Mouse (Mus musculus): ENCODE measurements around the gene Krtap29-1.

The Krtap29-1 gene

GRCm38 (mm10) chr11:99978953-99979352, at the start of gene Krtap29-1:
Gene Krtap29-1 (minus strand): TSS chr11:99979053.
- no peak for DNase-seq (ENCODE audit: low spot score in 2 of 2)

GRCm38 (mm10) chr11:100021438-100021837, 42.6 kb upstream of the Krtap29-1 start:
- DNase-seq (ENCODE audit: low spot score in 2 of 2) = no peak

GRCm38 (mm10) chr11:100019466-100019865, 40.6 kb upstream of the Krtap29-1 start:
- no peak for DNase-seq (ENCODE audit: low spot score in 2 of 2)

DNA sequence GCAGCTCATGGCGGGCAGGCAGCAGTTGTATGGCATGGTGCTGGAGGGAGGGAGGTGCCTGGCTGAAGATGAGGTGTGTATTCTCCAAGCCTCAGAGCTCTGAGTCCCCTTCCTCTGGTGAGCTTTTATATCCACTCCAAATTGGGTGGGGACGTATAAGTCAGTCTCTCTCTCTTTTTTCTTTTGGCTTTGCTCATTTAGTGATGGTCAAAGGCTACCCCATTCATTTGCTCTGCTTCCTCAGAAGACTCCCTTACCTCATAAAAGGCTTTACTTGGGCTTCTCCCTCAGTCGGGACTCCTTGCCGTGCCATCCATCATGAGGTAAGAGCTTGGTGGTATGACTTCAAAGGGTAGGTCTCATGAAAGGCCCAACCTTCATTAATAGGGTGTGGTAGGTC, 37.3 kb upstream of the Krtap29-1 start, which contains the start of gene Krt33a:
Krt33a (minus strand) TSS at position 101 of the 400 bp plus-strand sequence.
- no peak for DNase-seq (ENCODE audit: low spot score in 2 of 2)

- no peak for DNase-seq (ENCODE audit: low spot score in 2 of 2)
Observed at GRCm38 (mm10) chr11:100013691-100014171, 34.9 kb upstream of the Krtap29-1 start.

- no peak for DNase-seq (ENCODE audit: low spot score in 2 of 2)
Observed at GRCm38 (mm10) chr11:100010682-100011081, 31.8 kb upstream of the Krtap29-1 start.

DNA sequence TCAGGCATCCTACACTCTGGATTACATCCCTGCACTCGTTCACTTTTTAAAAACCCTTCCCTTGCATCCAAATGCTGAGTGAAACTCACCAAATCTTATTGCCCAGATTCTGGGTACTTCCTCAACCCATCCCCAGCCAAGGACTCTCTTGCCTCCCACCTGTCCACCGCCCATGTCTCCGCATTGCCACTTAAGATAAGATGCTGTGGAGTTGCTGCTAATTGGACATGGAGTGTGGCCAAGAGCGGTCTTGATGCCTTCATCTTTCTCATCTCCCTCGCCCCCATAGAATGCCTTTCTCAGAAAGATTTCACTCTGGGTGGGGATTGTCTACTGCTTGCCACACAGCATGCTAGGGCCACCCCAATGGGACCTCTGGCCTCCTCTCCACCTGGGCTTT, 29.5 kb upstream of the Krtap29-1 start:
- no peak for DNase-seq (ENCODE audit: low spot score in 2 of 2)

DNA sequence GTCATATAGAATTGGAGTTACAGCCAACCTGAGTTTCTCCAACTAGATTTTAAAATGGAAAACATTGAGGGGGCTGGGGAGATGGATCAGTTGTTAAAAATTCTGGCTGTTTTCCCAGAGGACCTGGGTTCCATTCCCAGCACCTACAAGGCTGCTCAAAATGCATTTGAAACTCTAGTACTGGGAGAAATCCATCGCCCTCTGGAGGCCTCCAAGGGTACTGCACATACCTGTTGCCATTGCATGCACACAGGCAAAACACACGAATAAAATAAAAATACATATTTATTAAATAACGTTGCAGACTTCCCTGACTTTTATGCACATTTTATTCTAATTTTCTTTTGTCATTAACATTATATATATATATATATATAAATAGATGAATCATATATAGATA, 27.8 kb upstream of the Krtap29-1 start:
- no peak for DNase-seq (ENCODE audit: low spot score in 2 of 2)

DNA sequence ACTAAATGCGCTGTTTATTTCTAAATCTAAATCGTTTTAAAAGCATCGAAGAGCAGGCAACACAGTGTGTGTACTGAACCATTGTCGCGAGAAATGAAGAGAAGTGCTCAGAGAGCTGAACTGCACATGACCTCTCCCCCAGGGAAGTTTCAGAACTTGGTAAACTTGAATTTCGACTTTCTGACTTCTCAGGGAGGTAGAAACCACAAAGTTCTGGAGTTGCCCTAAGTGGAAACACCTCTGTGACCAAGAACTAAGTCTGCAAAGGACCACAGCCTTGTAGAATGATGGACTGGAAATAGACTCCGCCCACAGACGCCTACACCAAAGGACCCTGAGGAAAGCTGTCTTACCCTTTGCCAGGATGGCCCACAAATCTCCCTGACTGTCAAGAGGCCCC, 27.1 kb upstream of the Krtap29-1 start:
- no peak for DNase-seq (ENCODE audit: low spot score in 2 of 2)

DNA sequence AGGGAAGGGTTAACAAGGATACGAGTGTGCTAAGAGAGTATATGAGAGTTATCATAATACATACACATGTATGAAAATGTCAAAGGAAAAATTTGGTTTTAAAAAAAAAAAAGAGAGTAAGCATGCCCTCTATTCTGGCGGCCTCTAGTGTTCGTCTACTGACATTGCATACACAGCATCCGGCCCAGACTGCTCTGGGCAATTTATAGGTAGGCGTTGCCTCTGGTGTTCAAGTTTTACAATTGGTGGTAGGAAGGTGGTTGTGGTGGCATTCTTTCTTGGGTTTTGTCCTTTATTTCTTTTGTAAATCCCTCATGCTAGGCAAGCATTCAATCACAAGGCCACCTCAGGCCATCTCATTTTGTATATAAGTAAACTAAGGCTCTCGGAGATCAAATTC, 26.0 kb upstream of the Krtap29-1 start:
- DNase-seq (ENCODE audit: low spot score in 2 of 2) = no peak

DNA sequence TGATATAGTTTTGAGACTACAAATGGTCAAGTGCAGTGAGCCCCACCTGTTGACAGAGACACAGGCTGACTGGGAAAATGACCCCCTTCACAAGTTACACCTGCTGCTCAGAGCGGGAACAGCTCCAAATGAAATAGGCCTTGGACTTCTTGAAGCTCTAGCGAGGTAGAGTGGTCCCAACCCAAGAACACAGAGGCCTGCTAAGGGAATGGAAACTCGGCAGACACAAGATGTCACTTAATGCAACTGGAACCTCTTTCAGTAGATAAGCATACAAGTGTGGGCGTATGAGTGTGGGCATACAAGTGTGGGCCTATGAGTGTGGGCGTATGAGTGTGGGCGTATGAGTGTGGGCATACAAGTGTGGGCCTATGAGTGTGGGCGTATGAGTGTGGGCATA, 20.2 kb upstream of the Krtap29-1 start:
- DNase-seq (ENCODE audit: low spot score in 2 of 2) = no peak

DNA sequence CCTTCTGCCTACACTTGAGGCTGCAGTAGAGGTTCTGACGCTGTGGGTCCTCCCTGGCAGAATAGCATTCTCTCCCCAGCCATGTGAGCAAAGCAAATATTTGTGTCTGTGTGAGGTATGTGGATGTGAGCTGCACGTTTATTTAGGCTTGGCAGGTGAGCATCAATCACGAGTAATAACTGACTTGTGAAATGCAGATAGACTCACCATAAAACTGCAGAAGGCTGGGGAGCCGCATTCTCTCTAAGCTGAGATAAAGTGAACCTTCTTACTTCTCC, 15.5 kb upstream of the Krtap29-1 start:
- DNase-seq (ENCODE audit: low spot score in 2 of 2) = no peak

- DNase-seq (ENCODE audit: low spot score in 2 of 2) = no peak
Observed at GRCm38 (mm10) chr11:99993620-99994383, 14.9 kb upstream of the Krtap29-1 start, which contains the start of gene Krtap17-1. Gene Krtap17-1 (minus strand): TSS chr11:99993994.

DNA sequence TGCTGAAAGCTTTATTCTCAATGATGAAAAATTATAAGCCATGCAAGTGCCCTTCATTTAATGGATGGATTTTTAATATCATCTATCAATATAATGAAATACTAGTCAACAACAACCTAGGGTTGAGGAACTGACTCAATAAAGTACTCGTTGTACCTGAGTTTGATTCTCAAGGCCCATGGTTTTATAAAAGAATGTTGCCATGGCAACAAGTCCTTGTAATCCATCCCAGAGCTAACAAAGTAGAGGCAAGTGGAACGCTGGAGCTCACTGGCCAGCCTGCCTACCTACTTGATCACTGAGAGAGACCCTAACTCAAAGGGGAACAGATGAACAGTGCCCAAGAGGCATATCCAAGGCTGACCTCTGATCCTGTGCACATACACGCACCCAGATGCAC, 11.7 kb upstream of the Krtap29-1 start:
- DNase-seq (ENCODE audit: low spot score in 2 of 2) = no peak

DNA sequence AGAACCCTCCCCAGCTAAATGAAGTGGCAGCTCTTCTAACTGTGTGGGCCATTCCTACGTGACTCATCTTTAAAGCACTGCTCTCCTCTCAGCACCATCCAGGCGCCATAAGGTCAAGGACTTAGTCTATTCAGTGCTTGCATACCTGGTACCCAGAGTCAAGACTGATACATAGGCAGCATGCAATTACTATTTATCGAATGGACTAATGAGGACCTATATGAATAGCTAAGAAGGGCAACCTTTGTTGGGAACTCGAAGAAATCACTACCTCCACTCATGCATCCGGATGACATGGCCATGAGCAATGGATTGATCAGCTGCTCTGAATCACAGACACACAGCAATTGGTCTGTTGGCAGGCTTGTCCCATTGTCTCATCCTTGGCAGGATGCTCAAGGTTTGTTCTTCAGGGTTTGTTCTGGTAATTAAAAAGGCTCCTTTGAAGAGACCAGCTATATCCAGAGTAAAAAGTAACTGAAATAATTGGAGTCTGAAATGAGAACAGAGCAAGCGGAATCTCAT, 11.1 kb upstream of the Krtap29-1 start:
- no peak for DNase-seq (ENCODE audit: low spot score in 2 of 2)

DNA sequence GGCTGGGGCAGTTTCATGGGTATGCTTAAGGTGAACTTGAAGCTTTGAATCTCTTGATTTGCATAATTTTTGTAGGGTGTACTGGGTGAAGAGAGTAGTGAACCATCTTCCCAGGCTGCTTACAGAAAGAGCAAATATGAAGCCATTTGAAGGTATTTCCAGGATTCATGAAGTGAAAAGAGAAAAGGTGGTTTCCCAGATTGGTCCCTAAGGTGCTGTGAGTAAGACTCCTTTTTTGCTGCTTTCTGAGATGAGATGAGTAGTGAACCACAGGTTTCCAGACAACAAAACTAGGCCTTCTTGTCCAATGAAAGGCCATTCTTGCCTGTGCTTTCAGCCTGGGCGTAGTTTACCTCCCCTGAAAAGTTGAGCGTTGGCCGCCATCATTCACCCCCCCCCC, 9.7 kb upstream of the Krtap29-1 start:
- no peak for DNase-seq (ENCODE audit: low spot score in 2 of 2)

- no peak for DNase-seq (ENCODE audit: low spot score in 2 of 2)
Observed at GRCm38 (mm10) chr11:99986180-99986647, 7.4 kb upstream of the Krtap29-1 start, which contains the start of gene Krtap16-1. Gene Krtap16-1 (minus strand): TSS chr11:99986597.

DNA sequence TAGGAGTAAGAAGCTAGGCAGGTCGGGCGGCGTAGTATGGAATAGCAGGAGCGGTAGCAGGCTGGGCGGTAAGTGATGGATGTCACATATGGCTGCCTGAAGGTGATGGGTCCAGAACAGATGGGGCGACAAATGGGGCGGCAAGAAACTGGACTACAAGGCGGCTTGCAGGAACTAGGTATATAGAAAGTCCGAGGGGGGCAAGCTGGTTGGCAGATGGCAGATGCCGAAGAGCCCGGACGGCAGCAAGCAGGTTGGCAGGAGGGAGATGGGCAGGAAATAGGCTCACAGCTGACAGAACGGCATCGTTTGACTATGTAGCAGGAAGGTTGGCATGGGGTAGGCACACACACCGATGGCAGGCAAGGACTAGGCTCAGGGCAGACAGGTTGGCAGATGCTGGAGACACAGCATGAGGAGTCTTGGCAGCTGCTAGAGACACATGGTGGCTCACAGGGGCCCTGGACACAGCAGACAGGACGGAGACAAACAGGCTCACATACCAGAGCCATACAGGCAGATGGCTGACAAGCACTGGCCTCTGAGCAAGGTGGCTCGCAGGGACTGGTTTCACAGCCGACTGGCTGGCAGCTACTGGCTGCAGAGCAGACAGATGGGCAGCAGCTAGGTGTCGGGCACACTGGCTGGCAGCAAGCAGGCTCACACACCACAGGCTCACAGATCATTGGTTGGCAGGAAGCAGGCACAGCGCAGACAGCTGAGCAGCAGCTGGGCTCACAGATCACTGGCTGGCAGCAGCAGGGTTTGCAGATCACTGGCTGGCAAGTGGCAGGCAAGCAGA, 6.6 kb upstream of the Krtap29-1 start:
- DNase-seq (ENCODE audit: low spot score in 2 of 2) = no peak

GRCm38 (mm10) chr11:99983442-99983841, 4.6 kb upstream of the Krtap29-1 start:
- DNase-seq (ENCODE audit: low spot score in 2 of 2) = no peak

DNA sequence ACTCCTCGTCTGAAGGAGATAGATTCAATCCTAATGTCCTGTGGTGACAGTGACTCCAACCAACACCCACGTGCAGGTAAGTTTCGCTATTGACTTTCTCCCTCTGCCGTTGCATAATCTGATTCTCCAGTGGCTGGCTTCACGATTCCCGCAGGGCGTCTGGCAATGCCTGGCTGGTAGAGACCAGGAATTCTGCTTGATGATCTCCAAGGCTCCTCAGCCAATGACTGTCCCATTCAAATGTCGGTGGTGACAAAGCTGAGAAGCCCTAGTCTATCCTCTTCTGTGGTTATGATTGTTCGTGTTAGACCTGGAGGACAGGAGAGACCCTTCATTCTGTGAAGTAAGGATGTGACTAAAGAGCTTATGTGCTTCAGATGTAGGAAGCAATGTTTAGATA, 3.9 kb upstream of the Krtap29-1 start:
- DNase-seq (ENCODE audit: low spot score in 2 of 2) = no peak

DNA sequence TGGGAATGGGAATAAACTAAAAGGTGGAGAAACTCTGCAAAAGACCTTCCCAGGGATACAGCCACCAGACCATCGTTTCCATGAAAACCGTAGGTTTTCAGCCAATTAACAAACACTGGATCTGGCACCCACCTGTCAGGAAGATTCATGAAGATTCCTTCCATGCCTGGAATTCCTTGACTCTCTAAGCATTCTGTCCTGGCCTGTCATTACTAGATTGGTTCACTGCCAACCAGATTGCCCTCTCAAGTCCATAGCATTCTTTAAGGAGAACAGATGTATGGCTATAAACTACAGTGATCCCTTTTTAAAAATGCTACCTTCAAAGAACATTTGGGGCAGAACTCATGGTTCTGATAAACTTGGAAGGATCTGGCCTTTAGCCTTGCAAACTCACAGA, 12.9 kb downstream of the Krtap29-1 start:
- no peak for DNase-seq (ENCODE audit: low spot score in 2 of 2)

- no peak for DNase-seq (ENCODE audit: low spot score in 2 of 2)
Observed at GRCm38 (mm10) chr11:99964213-99964612, 14.6 kb downstream of the Krtap29-1 start.

DNA sequence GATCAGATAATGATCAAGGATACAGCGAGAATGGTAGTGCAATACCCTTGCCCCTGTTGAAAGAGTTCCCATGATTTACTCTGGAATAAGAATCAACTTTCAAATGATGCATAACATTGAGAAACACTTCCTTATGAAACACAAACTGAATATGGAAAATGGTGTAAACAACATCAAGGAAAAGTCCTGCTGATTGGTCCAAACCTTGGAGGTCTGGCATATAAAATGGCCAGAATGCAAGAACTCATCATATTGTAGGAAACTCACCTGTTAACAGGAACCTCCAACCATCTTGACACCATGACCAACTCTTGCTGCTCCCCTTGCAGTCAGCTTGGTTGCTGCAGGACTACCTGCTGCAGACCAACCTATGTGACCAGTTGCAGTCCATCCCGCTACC, 30.7 kb downstream of the Krtap29-1 start, which contains the start of gene Krtap9-5:
Krtap9-5 (plus strand) TSS at position 301 of the 400 bp plus-strand sequence.
- no peak for DNase-seq (ENCODE audit: low spot score in 2 of 2)
